Mouse (Mus musculus) hematopoietic stem cell, adult 5-6 weeks (primary cell): Measurements from ENCODE around the gene Pprc1. TPM values are rescaled to one million over a fixed set of nuclear protein-coding genes. Genes with fewer than 3 reads are reported as not detected.

Experiments used
- ATAC-seq, 2 experiments: fragments of 125-278 bp in 1 of 2; replicated peaks in 1 of 2; 2 replicates each; pipeline ENCODE4 v1.8.0; 2016 to 2017; ENCODE audit warnings: inconsistent platforms in 2 of 2, mild to moderate bottlenecking in 2 of 2, moderate number of reproducible peaks in 2 of 2, low read depth in 1 of 2, moderate TSS enrichment in 1 of 2; ENCODE audit not compliant: low FRiP score in 2 of 2, poor library complexity in 2 of 2, severe bottlenecking in 2 of 2, insufficient read depth in 1 of 2, low TSS enrichment in 1 of 2
- total RNA-seq: library from RNA; stranded (forward); fragments of 172-1452, 232-1000 nt; gene quantifications from 2 replicates; pipeline ENCODE4 v1.2.3, GENCODE M21; 2017

Gene Pprc1
- total RNA-seq, 1 experiment from 2014 or later: 24.6 TPM

- ATAC-seq: no peak
Measured at GRCm38 (mm10) chr19:46085185-46085584, 40.5 kb downstream of the Pprc1 start.

GRCm38 (mm10) chr19:46086337-46086736 is 41.7 kb downstream of the Pprc1 start:
- ATAC-seq: peak; percentile 53 to 62; a peak in 3 of 4 replicates

- no peak for ATAC-seq
Measured at GRCm38 (mm10) chr19:46087871-46088270, 43.2 kb downstream of the Pprc1 start.

GRCm38 (mm10) chr19:46091641-46092040 is 47.0 kb downstream of the Pprc1 start:
- no peak for ATAC-seq

- ATAC-seq: no peak
Measured at GRCm38 (mm10) chr19:46094144-46094543, 49.5 kb downstream of the Pprc1 start.

GRCm38 (mm10) chr19:46095291-46095690 is 50.6 kb downstream of the Pprc1 start:
- ATAC-seq: no peak

- ATAC-seq: no peak
Measured at GRCm38 (mm10) chr19:46096396-46096795, 51.7 kb downstream of the Pprc1 start.

- no peak for ATAC-seq
Measured at GRCm38 (mm10) chr19:46099561-46099960, 54.9 kb downstream of the Pprc1 start.

- no peak for ATAC-seq
Measured at GRCm38 (mm10) chr19:46103437-46104186, 58.9 kb downstream of the Pprc1 start.

GRCm38 (mm10) chr19:46104187-46104557 is 59.5 kb downstream of the Pprc1 start:
- ATAC-seq: no peak

- peak in 1 of 2 experiments; percentile 32; a peak in 1 of 4 replicates for ATAC-seq
Measured at GRCm38 (mm10) chr19:46110214-46110613, 65.5 kb downstream of the Pprc1 start.

GRCm38 (mm10) chr19:46110781-46111180 is 66.1 kb downstream of the Pprc1 start:
- ATAC-seq: no peak

GRCm38 (mm10) chr19:46114617-46115016 is 69.9 kb downstream of the Pprc1 start:
- ATAC-seq: no peak

GRCm38 (mm10) chr19:46119458-46119857 is 74.8 kb downstream of the Pprc1 start:
- ATAC-seq: no peak

- ATAC-seq: no peak
Measured at GRCm38 (mm10) chr19:46120872-46121271, 76.2 kb downstream of the Pprc1 start.

Other genes starting within 250 kb of the Pprc1 start
- gene Kcnip2, start 228.8 kb upstream of the Pprc1 start, total RNA-seq: not detected in 2 replicates
- gene Armh3, start 46.4 kb upstream of the Pprc1 start, total RNA-seq: 10.6 and 11.9 TPM in 2 replicates
- 4.1 and 4.6 TPM in 2 replicates for gene Hps6, start 41.4 kb upstream of the Pprc1 start, total RNA-seq
- 184 and 203 TPM in 2 replicates for gene Ldb1, start 328 bp downstream of the Pprc1 start, total RNA-seq
- gene Nolc1, start 31.0 kb downstream of the Pprc1 start, total RNA-seq: 105 and 177 TPM in 2 replicates
- 0.38 and 1.4 TPM in 2 replicates for gene Elovl3, start 87.0 kb downstream of the Pprc1 start, total RNA-seq
- not detected in 2 replicates for gene Pitx3, start 103.4 kb downstream of the Pprc1 start, total RNA-seq
- 37.7 and 39.6 TPM in 2 replicates for gene Gbf1, start 107.6 kb downstream of the Pprc1 start, total RNA-seq